Mouse (Mus musculus) liver, embryonic 12.5 days (tissue): Measurements from ENCODE around the gene Htr5b. TPM values are rescaled to one million over a fixed set of nuclear protein-coding genes. Genes with fewer than 3 reads are reported as not detected.

Source experiments
- polyA plus RNA-seq: library from polyadenylated mRNA; unstranded; fragments of >200 nt; fragmentation: Nextera tagmentation; extraction: Ambion mirVana; gene quantifications from 2 replicates; pipeline ENCODE4 v1.2.1, GENCODE M21; 2016

Gene Htr5b
- polyA plus RNA-seq, 1 experiment from 2014 or later: not detected

Other genes starting within 250 kb of the Htr5b start
- 9.3 and 9.8 TPM in 2 replicates for gene Insig2, start 195.9 kb downstream of the Htr5b start, polyA plus RNA-seq
- gene Ccdc93, start 97.4 kb downstream of the Htr5b start, polyA plus RNA-seq: 5.7 and 6.1 TPM in 2 replicates
- gene Ddx18, start 39.5 kb upstream of the Htr5b start, polyA plus RNA-seq: 62.0 and 62.1 TPM in 2 replicates